Mouse (Mus musculus) bone marrow, adult 2 months (tissue): ENCODE measurements at regions not wholly inside any gene's neighbourhood (a gene's known extent, or its start where the extent isn't known, plus 50 kb on each side); places are given as distances from the start of the nearest gene placed in this dataset.
A peak's percentile ranks its signal among the peaks of the same experiment; 100 is the strongest.

ENCODE experiments used
- H3K27ac ChIP-seq: fragments of 200-500 bp; 2 replicates; pipeline ENCODE4 v1.5.1; 2012; ENCODE audit warnings: low read depth, mild to moderate bottlenecking, control low read depth, inconsistent platforms, low read length; ENCODE audit not compliant: control insufficient read depth, poor library complexity, insufficient read depth
- H3K4me1 ChIP-seq: fragments of 200-500 bp; 2 replicates; pipeline ENCODE4 v1.6.1; 2011; ENCODE audit warnings: low read length; ENCODE audit not compliant: control insufficient read depth, insufficient read depth
- H3K4me3 ChIP-seq: fragments of 200-500 bp; replicated peaks from 2 replicates; pipeline ENCODE3; 2011; ENCODE audit warnings: mild to moderate bottlenecking, low read depth, low read length, control low read depth; ENCODE audit not compliant: control insufficient read depth
- CTCF ChIP-seq: fragments of 200-500 bp; IDR thresholded peaks from 2 replicates; pipeline ENCODE4 v1.5.1; 2011; ENCODE audit warnings: low read length, control low read depth; ENCODE audit not compliant: control insufficient read depth, insufficient read depth
- POLR2A ChIP-seq: fragments of 200-500 bp; IDR thresholded peaks from 2 replicates; pipeline ENCODE4 v1.6.1; 2011; ENCODE audit warnings: low read depth, mild to moderate bottlenecking, control low read depth, low read length, borderline replicate concordance; ENCODE audit not compliant: control insufficient read depth
- WGBS: fragments of 180-500 bp; shearing (Covaris S2); methylation state at CpG from one replicate; pipeline ENCODE4 v1.1.7; 2018; 5-methylcytosine and 5-hydroxymethylcytosine counted together

DNA sequence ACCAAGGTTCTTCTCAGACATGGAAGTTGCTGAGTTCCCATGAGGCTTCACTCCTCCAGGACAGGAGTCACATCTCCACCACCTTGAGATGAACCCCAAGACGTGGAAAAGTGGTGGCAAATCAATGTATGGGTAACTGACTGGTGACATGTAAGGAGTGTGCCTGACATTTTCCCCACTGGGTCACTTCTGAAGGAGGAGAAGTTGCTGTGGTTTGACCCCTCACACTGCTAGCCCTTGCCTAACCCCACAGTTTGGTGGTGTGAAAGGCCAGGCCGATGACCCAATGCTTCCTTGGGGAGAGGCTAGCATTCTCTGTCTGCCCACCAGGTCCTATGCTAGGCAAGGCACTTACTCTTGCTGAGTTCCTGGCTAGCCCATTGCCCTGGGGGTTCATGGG lies 242.4 kb downstream of the 4933412E24Rik start:
- WGBS: 64% methylated on average over 2 of the region's 2 CpGs
- TF ChIP-seq CTCF (no peak), POLR2A (no peak)
- Histone ChIP-seq H3K4me3 (no peak overlapping the region), H3K4me1 (peaks cover 2% of the 10 kb centered on the region), H3K27ac (no peak overlapping the region)

DNA sequence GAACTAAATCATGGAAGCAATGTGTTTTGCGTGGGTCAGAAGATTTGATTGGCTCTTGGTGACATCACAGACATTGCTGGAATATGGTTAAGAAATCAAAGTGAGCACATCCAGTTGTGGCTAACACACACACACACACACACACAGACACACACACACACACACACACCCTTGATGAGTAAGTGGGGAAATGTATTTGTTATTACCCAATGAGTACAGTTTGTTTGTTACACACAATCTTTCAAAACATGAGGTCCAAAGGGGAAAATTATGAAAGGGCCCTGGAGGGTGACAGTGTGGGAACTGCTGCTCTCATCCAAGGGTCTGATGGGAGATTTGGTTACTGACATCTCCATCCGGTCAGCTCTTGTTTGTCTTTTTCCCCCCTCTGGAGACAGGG lies 243.8 kb downstream of the 4933412E24Rik start:
- 73% methylated on average over 2 of the region's 2 CpGs for WGBS
- Histone ChIP-seq H3K4me1 (peaks cover 2% of the 10 kb centered on the region), H3K27ac (no peak overlapping the region), H3K4me3 (no peak overlapping the region)
- TF ChIP-seq POLR2A: no peak
- TF ChIP-seq CTCF: no peak

DNA sequence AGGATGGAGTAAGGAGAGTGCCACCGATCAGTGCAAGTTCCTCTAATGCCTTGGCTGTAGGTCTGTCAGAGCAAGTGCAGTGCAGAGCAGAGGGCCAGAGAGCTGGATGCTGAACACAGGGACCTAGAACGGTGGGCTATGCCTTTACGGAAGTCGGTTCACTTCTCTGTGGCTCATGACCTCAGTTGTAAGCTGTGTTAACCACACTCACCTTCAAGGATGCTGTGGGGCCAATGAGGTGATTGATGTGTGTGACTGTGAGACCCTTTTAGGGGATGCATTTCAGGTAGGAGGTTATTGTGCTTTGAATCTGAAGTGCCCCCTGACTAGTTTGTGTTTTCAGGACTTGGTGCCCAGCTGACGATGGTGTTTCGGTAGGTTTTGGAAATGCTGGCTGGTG lies 254.4 kb downstream of the 4933412E24Rik start:
- no peak overlapping the region for H3K4me3 ChIP-seq
- no peak for TF ChIP-seq CTCF
- no peak overlapping the region for H3K27ac ChIP-seq
- 81% methylated on average over 6 of the region's 6 CpGs for WGBS
- H3K4me1 ChIP-seq: peaks cover 4% of the 10 kb centered on the region

DNA sequence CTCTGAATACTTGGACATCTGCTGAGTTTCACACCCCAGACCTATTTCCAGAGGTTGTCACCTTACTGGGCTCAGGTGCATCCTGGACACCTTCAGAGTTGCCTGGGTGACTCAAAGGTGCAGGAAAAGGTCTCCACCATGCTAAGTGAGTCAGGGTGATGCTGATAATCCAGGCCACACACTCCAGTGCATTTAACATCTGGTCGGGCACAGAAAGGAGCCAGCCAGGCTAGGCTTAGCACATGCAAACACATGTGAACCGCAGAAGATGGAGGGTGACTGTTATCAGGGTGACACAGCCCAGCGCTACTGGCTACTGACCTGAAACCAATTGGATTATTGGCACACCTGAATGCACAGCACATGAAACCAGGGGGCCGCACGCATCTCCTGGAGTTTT lies 255.9 kb downstream of the 4933412E24Rik start:
- 84% methylated on average over 5 of the region's 5 CpGs for WGBS

DNA sequence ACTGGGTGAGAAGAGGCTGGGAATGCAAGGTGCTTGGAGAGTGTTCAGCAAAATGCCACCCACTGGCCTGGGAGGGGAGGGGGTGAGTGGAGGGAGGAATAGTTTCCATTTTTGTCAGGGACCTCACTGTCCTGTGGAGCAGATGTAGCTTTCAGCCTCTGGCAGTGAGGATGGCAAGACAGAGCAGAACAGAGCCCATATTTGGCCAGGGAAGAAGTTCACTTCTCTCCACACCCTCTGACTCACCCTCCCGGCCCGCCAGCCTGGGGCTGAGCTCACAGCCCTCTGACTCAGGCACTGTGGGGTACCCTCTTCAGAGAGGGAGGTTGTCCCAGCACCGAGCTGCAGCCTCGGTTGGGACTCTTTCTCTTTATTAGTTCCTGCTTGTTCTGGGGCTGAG lies 256.8 kb downstream of the 4933412E24Rik start:
- 22% methylated on average over 4 of the region's 4 CpGs for WGBS
- Histone ChIP-seq H3K27ac (peak overlapping the region; percentile 2; the same call in 1 of the 2 replicates), H3K4me3 (no peak overlapping the region), H3K4me1 (peaks cover 4% of the 10 kb centered on the region)
- TF ChIP-seq CTCF (no peak), POLR2A (no peak)

More for the DNA sequence above, 255.9 kb downstream of the 4933412E24Rik start:
- Histone ChIP-seq H3K4me1 (peaks cover 4% of the 10 kb centered on the region), H3K4me3 (no peak overlapping the region), H3K27ac (no peak overlapping the region)
- TF ChIP-seq POLR2A: no peak
- no peak for TF ChIP-seq CTCF

DNA sequence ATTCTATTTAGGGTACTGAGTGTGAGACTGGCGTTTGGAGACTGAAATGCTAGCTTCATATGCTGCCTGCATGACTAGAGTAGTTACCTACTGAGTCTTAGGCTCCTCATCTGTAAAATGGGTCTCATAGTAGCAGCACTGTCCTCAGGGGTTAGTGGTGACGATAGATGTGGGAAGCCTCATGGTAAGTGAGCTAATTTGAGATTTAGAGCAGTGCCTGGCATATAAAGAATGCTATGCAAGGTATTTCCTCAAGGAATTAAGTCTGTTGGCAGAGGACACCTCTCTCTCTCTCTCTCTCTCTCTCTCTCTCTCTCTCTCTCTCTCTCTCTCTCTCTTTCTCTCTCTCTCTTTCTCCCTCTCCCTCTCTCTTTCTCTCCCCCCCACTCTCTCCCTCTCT lies 257.4 kb downstream of the 4933412E24Rik start:
- no peak overlapping the region for H3K27ac ChIP-seq
- peaks cover 4% of the 10 kb centered on the region; the same call in 1 of the 2 replicates for H3K4me1 ChIP-seq
- no peak overlapping the region for H3K4me3 ChIP-seq
- WGBS: 75% methylated on average over 2 of the region's 2 CpGs
- TF ChIP-seq POLR2A: no peak
- TF ChIP-seq CTCF: no peak

DNA sequence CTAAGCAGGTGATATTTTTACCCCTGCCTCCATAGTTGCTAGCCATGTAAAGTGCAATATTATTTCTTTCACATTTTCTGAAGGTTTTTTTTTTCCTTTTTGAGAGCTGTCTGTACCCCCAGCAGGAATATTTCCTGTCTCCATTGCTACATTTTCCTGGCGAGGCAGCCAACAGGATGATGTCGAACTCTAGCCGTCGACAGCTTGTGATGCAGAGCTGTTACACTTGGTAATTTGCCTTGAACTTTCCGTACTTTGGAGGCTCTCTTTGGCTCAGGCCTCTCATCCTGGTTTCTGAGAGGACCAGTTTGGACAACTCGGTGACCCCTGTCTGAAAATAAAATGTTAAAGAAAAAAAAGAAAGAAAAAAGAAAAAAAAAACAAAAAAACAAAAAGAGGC lies 260.3 kb downstream of the 4933412E24Rik start:
- Histone ChIP-seq H3K4me1 (peaks cover 4% of the 10 kb centered on the region), H3K4me3 (no peak overlapping the region), H3K27ac (no peak overlapping the region)
- whole genome bisulfite sequencing: 63% methylated on average over 6 of the region's 6 CpGs
- no peak for TF ChIP-seq POLR2A

DNA sequence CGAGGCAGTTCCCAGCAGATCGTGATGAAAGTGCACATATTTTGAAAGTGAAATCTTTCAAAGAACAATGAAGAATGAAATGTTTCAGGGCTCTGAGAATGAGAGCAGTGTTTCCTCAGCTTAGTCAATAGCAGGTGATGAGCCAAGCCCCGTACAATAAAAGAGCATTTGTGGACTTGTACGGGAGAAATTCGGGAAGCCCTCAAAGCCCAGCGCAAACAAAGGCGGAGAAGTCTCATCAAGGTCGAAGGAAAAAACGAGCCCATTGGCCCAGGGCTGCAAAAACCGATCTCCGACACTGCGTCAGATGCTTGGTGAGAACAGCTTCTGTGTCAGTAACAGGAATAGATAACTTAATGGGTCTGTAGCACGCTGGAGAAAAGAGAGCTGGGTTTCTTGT lies 261.5 kb downstream of the 4933412E24Rik start:
- no peak for TF ChIP-seq CTCF
- no peak for TF ChIP-seq POLR2A
- no peak overlapping the region for H3K27ac ChIP-seq
- peaks cover 4% of the 10 kb centered on the region for H3K4me1 ChIP-seq
- H3K4me3 ChIP-seq: no peak overlapping the region
- 80% methylated on average over 13 of the region's 13 CpGs for WGBS

DNA sequence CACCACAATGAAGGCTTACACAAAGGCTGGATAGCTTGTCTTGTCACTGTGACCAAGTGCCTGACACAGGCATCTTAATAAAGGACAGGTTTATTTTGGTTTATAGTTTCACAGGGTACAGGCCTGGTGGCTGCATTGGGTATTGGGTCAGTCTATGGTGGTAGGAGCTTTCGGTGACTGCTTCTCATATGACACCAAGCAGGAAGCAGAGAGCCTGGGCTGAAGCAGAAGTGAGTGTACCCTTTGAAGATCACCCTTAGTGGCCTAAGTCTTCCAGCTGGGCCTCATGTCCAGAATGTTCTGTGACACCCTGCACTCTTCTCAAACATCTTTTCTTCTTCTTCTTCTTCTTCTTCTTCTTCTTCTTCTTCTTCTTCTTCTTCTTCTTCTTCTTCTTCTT lies 264.1 kb downstream of the 4933412E24Rik start:
- 54% methylated on average over 1 of the region's 1 CpGs for WGBS
- Histone ChIP-seq H3K4me1 (peaks cover 4% of the 10 kb centered on the region), H3K4me3 (no peak overlapping the region), H3K27ac (peak overlapping the region; percentile 7; the same call in 1 of the 2 replicates)
- TF ChIP-seq POLR2A: no peak
- TF ChIP-seq CTCF: no peak
